Mouse (Mus musculus) forebrain, embryonic 13.5 days (tissue): ENCODE measurements around the gene Lrp1. TPM values are rescaled to one million over a fixed set of nuclear protein-coding genes. Genes with fewer than 3 reads are reported as not detected.

Experiments used
- ATAC-seq: fragments of 200-750 bp; cut with Nextera tagmentation; 2 replicates; pipeline ENCODE4 v1.8.0; 2017
- H3K27ac ChIP-seq: fragments of 300-500 bp; sonication (generic); 2 replicates; pipeline ENCODE4 v1.5.1; 2015; ENCODE audit warnings: inconsistent platforms, mild to moderate bottlenecking, moderate library complexity
- H3K27me3 ChIP-seq: fragments of 300-500 bp; sonication (generic); 2 replicates; pipeline ENCODE4 v1.6.1; 2015; ENCODE audit warnings: mild to moderate bottlenecking, inconsistent platforms
- H3K36me3 ChIP-seq: fragments of 300-500 bp; sonication (generic); 2 replicates; pipeline ENCODE4 v1.6.1; 2015; ENCODE audit warnings: mild to moderate bottlenecking, inconsistent platforms; ENCODE audit not compliant: poor library complexity, severe bottlenecking
- H3K4me1 ChIP-seq: fragments of 300-500 bp; sonication (generic); 2 replicates; pipeline ENCODE4 v1.6.1; 2015; ENCODE audit warnings: inconsistent platforms
- H3K4me2 ChIP-seq: fragments of 300-500 bp; sonication (generic); 2 replicates; pipeline ENCODE4 v1.6.1; 2015; ENCODE audit warnings: inconsistent platforms, mild to moderate bottlenecking, moderate library complexity
- H3K4me3 ChIP-seq: fragments of 300-500 bp; sonication (generic); 2 replicates; pipeline ENCODE4 v1.5.1; 2015; ENCODE audit warnings: mild to moderate bottlenecking, inconsistent platforms
- H3K9ac ChIP-seq: fragments of 300-500 bp; sonication (generic); 2 replicates; pipeline ENCODE4 v1.6.1; 2015; ENCODE audit warnings: mild to moderate bottlenecking, inconsistent platforms
- H3K9me3 ChIP-seq: fragments of 300-500 bp; sonication (generic); replicated peaks from 2 replicates; pipeline ENCODE4 v1.6.1; 2016; ENCODE audit warnings: inconsistent platforms
- WGBS: fragments of 180-500 bp; shearing (Covaris S2); methylation state at CpG from one replicate; pipeline ENCODE4 v1.1.7; 2015; 5-methylcytosine and 5-hydroxymethylcytosine counted together
- polyA plus RNA-seq: library from polyadenylated mRNA; unstranded; fragments of >200 nt; fragmentation: Nextera tagmentation; extraction: Ambion mirVana; gene quantifications from 2 replicates; pipeline ENCODE4 v1.2.1, GENCODE M21; 2015

The Lrp1 gene
- polyA plus RNA-seq, 1 experiment from 2014 or later, result 65.1 TPM

GRCm38 (mm10) chr10:127607059-127607458 is 13.9 kb downstream of the Lrp1 start:
- H3K27me3 ChIP-seq, result no peaks in the 10 kb centered on the region
- H3K9ac ChIP-seq, result no peak overlapping the region
- H3K9me3 ChIP-seq, result no peaks in the 10 kb centered on the region
- 91% methylated on average over 7 of the region's 7 CpGs for WGBS
- peaks cover 97% of the 10 kb centered on the region for H3K36me3 ChIP-seq
- no peak overlapping the region for H3K4me2 ChIP-seq
- no peaks in the 10 kb centered on the region for H3K4me1 ChIP-seq
- no peak for ATAC-seq
- H3K27ac ChIP-seq, result no peak overlapping the region
- H3K4me3 ChIP-seq, result no peak overlapping the region

- WGBS, result 98% methylated on average over 9 of the region's 9 CpGs
- H3K36me3 ChIP-seq, result peaks cover 99% of the 10 kb centered on the region
These were observed 15.2 kb downstream of the Lrp1 start for GRCm38 (mm10) chr10:127605756-127606155.

GRCm38 (mm10) chr10:127605251-127605547 is 15.7 kb downstream of the Lrp1 start:
- Histone ChIP-seq H3K9ac (no peak overlapping the region), H3K4me1 (no peaks in the 10 kb centered on the region), H3K36me3 (peaks cover 99% of the 10 kb centered on the region), H3K4me2 (no peak overlapping the region), H3K9me3 (no peaks in the 10 kb centered on the region), H3K4me3 (no peak overlapping the region), H3K27me3 (no peaks in the 10 kb centered on the region), H3K27ac (no peak overlapping the region)
- 91% methylated on average over 8 of the region's 8 CpGs for WGBS
- no peak for ATAC-seq

More at GRCm38 (mm10) chr10:127605756-127606155, 15.2 kb downstream of the Lrp1 start:
- no peak for ATAC-seq
- Histone ChIP-seq H3K4me3 (no peak overlapping the region), H3K4me1 (no peaks in the 10 kb centered on the region), H3K9me3 (no peaks in the 10 kb centered on the region), H3K27me3 (no peaks in the 10 kb centered on the region), H3K9ac (no peak overlapping the region), H3K27ac (no peak overlapping the region), H3K4me2 (no peak overlapping the region)

- ATAC-seq, result no peak
- Histone ChIP-seq H3K9ac (no peak overlapping the region), H3K4me2 (no peak overlapping the region), H3K27me3 (no peaks in the 10 kb centered on the region), H3K27ac (no peak overlapping the region), H3K9me3 (no peaks in the 10 kb centered on the region), H3K36me3 (peaks cover 99% of the 10 kb centered on the region), H3K4me1 (no peaks in the 10 kb centered on the region), H3K4me3 (no peak overlapping the region)
- WGBS, result 86% methylated on average over 15 of the region's 15 CpGs
These were observed 16.3 kb downstream of the Lrp1 start for GRCm38 (mm10) chr10:127604465-127605250.

- Histone ChIP-seq H3K4me1 (no peaks in the 10 kb centered on the region), H3K4me3 (no peak overlapping the region), H3K27me3 (no peaks in the 10 kb centered on the region), H3K4me2 (no peak overlapping the region), H3K27ac (no peak overlapping the region), H3K9me3 (no peaks in the 10 kb centered on the region), H3K36me3 (peaks cover 99% of the 10 kb centered on the region), H3K9ac (no peak overlapping the region)
- no peak for ATAC-seq
- 86% methylated on average over 13 of the region's 13 CpGs for WGBS
These were observed 17.2 kb downstream of the Lrp1 start for GRCm38 (mm10) chr10:127603437-127604371.

- no peak for ATAC-seq
- Histone ChIP-seq H3K4me2 (no peak overlapping the region), H3K36me3 (peaks cover 96% of the 10 kb centered on the region), H3K27ac (no peak overlapping the region), H3K27me3 (no peaks in the 10 kb centered on the region), H3K9ac (no peak overlapping the region), H3K4me3 (no peak overlapping the region), H3K4me1 (no peaks in the 10 kb centered on the region), H3K9me3 (no peaks in the 10 kb centered on the region)
- 96% methylated on average over 6 of the region's 6 CpGs for WGBS
These were observed 18.8 kb downstream of the Lrp1 start for GRCm38 (mm10) chr10:127602194-127602593.

GRCm38 (mm10) chr10:127599779-127600541 is 21.0 kb downstream of the Lrp1 start:
- peaks cover 86% of the 10 kb centered on the region for H3K36me3 ChIP-seq
- no peak overlapping the region for H3K4me3 ChIP-seq
- H3K27ac ChIP-seq, result no peak overlapping the region
- no peaks in the 10 kb centered on the region for H3K27me3 ChIP-seq
- ATAC-seq, result no peak
- no peaks in the 10 kb centered on the region for H3K9me3 ChIP-seq
- 82% methylated on average over 17 of the region's 17 CpGs for WGBS
- peaks cover 11% of the 10 kb centered on the region for H3K4me1 ChIP-seq
- no peak overlapping the region for H3K4me2 ChIP-seq
- H3K9ac ChIP-seq, result no peak overlapping the region

- Histone ChIP-seq H3K9ac (no peak overlapping the region), H3K4me1 (peaks cover 11% of the 10 kb centered on the region), H3K4me3 (no peak overlapping the region), H3K4me2 (no peak overlapping the region), H3K36me3 (peaks cover 86% of the 10 kb centered on the region), H3K27ac (no peak overlapping the region), H3K27me3 (no peaks in the 10 kb centered on the region), H3K9me3 (no peaks in the 10 kb centered on the region)
- 90% methylated on average over 11 of the region's 11 CpGs for WGBS
- no peak for ATAC-seq
These were observed 21.7 kb downstream of the Lrp1 start for GRCm38 (mm10) chr10:127599252-127599651.

- Histone ChIP-seq H3K36me3 (peaks cover 86% of the 10 kb centered on the region), H3K27ac (no peak overlapping the region), H3K4me2 (no peak overlapping the region), H3K9ac (no peak overlapping the region), H3K4me1 (peaks cover 11% of the 10 kb centered on the region), H3K9me3 (no peaks in the 10 kb centered on the region), H3K27me3 (no peaks in the 10 kb centered on the region), H3K4me3 (no peak overlapping the region)
- WGBS, result 71% methylated on average over 8 of the region's 8 CpGs
- ATAC-seq, result no peak
These were observed 22.3 kb downstream of the Lrp1 start for GRCm38 (mm10) chr10:127598607-127599006.

GRCm38 (mm10) chr10:127597311-127597901 is 23.5 kb downstream of the Lrp1 start:
- H3K27ac ChIP-seq, result 0 out of 2 replicates have a peak overlapping the region, but pooled peaks have one; percentile 1
- H3K27me3 ChIP-seq, result no peaks in the 10 kb centered on the region
- no peak for ATAC-seq
- H3K4me2 ChIP-seq, result no peak overlapping the region
- H3K9ac ChIP-seq, result no peak overlapping the region
- peaks cover 11% of the 10 kb centered on the region for H3K4me1 ChIP-seq
- H3K36me3 ChIP-seq, result peaks cover 88% of the 10 kb centered on the region
- H3K9me3 ChIP-seq, result no peaks in the 10 kb centered on the region
- WGBS, result 80% methylated on average over 5 of the region's 5 CpGs
- H3K4me3 ChIP-seq, result no peak overlapping the region

- Histone ChIP-seq H3K27ac (peak overlapping the region; percentile 31; the same call in 1 of the 2 replicates), H3K9ac (no peak overlapping the region; the same call in 1 of the 2 replicates), H3K4me2 (no peak overlapping the region), H3K4me1 (peaks cover 11% of the 10 kb centered on the region), H3K27me3 (no peaks in the 10 kb centered on the region), H3K36me3 (peaks cover 88% of the 10 kb centered on the region), H3K4me3 (no peak overlapping the region), H3K9me3 (no peaks in the 10 kb centered on the region)
- ATAC-seq, result no peak
- WGBS, result 50% methylated on average over 7 of the region's 7 CpGs
These were observed 24.5 kb downstream of the Lrp1 start for GRCm38 (mm10) chr10:127596321-127596941.
